Mouse (Mus musculus): ENCODE results near the gene Eif4b. TPM values are rescaled to one million over a fixed set of nuclear protein-coding genes. Genes with fewer than 3 reads are reported as not detected.

Eif4b gene
- total and polyA plus RNA-seq, 3 experiments, result 536 to 652 (median 555) TPM

- TF ChIP-seq CTCF (conservative IDR thresholded peaks at IDR 0.05 in 1 of 2, IDR thresholded peaks at IDR 0.05 in 1 of 2; ENCODE audit: low read depth in 2 of 2, low read length in 2 of 2), result no peak
- no peak for TF ChIP-seq ZNF384 (IDR thresholded peaks at IDR 0.05; ENCODE audit: low read depth, low read length)
- TF ChIP-seq BHLHE40 (IDR thresholded peaks at IDR 0.05; ENCODE audit: low read depth, low read length), result no peak
- no peak for TF ChIP-seq CHD2 (IDR thresholded peaks at IDR 0.05; ENCODE audit: low read length)
These were observed 49.7 kb upstream of the Eif4b start (continued) for GRCm38 (mm10) chr15:102023888-102024287.

GRCm38 (mm10) chr15:102025136-102025872, 48.3 kb upstream of the Eif4b start:
- peaks cover 69% of the 10 kb centered on the region for H3K27me3 ChIP-seq (replicated peaks)
- no peak overlapping the region for H3K4me2 ChIP-seq (ENCODE audit: insufficient read depth, low read depth, poor library complexity, severe bottlenecking)
- no peak for DNase-seq (ENCODE audit: extremely low read depth)
- no peak for TF ChIP-seq NELFE (IDR thresholded peaks at IDR 0.05; ENCODE audit: low read depth, low read length)
- TF ChIP-seq ELF1 (IDR thresholded peaks at IDR 0.05; ENCODE audit: low read depth, low read length), result no peak
- TF ChIP-seq POLR2A (IDR thresholded peaks at IDR 0.05; ENCODE audit: low read depth, low read length), result no peak
- no peak for TF ChIP-seq KAT2A (IDR thresholded peaks at IDR 0.05; ENCODE audit: insufficient replicate concordance, low read length)
- TF ChIP-seq ZKSCAN1 (IDR thresholded peaks at IDR 0.05; ENCODE audit: borderline replicate concordance, low read depth, low read length), result no peak
- no peak for TF ChIP-seq MYC (IDR thresholded peaks at IDR 0.05; ENCODE audit: low read depth, low read length)
- TF ChIP-seq NRF1 (IDR thresholded peaks at IDR 0.05; ENCODE audit: low read depth, low read length), result no peak
- no peak for TF ChIP-seq MEF2A (IDR thresholded peaks at IDR 0.05; ENCODE audit: borderline replicate concordance, low read depth, low read length)
- TF ChIP-seq POLR2AphosphoS2 (IDR thresholded peaks at IDR 0.05; ENCODE audit: low read depth, low read length), result no peak
- no peak for TF ChIP-seq SMC3 (IDR thresholded peaks at IDR 0.05; ENCODE audit: low read depth, low read length)
- TF ChIP-seq CTCF (conservative IDR thresholded peaks at IDR 0.05 in 1 of 2, IDR thresholded peaks at IDR 0.05 in 1 of 2; ENCODE audit: low read depth in 2 of 2, low read length in 2 of 2), result no peak
- no peak for TF ChIP-seq TCF12 (IDR thresholded peaks at IDR 0.05; ENCODE audit: low read depth, low read length)
- in situ Hi-C loops (cut with MboI; ENCODE audit: low pct_ligation_motif_present, low pct_unique_long_range_greater_than_20kb, low sequenced_read_pairs), result no loop called here
- no peak overlapping the region for H3K4me3 ChIP-seq (replicated peaks in 1 of 3; ENCODE audit: low read depth in 2 of 3, low read length in 2 of 3, poor library complexity in 1 of 3)
- peaks cover 3 to 9% of the 10 kb centered on the region in 2 experiments for H3K4me1 ChIP-seq (ENCODE audit: control insufficient read depth in 1 of 2, insufficient read depth in 2 of 2)
- H3K27ac ChIP-seq (ENCODE audit: insufficient read depth, low read depth), result no peak overlapping the region
- H3K36me3 ChIP-seq (replicated peaks in 1 of 2; ENCODE audit: control insufficient read depth in 1 of 2, insufficient read depth in 1 of 2, low read length in 1 of 2), result no peaks in the 10 kb centered on the region
- dilution Hi-C loops (cut with MboI; ENCODE audit: extremely low pct_ligation_motif_present, extremely low pct_unique_long_range_greater_than_20kb, low sequenced_read_pairs), result no loop called here
- no peaks in the 10 kb centered on the region for H3K9me3 ChIP-seq (replicated peaks; ENCODE audit: low read length)
- no peaks in the 10 kb centered on the region for H3K79me2 ChIP-seq (replicated peaks; ENCODE audit: control insufficient read depth, extremely low read depth, insufficient read depth, poor library complexity, severe bottlenecking)
- H3K9ac ChIP-seq (ENCODE audit: insufficient read depth, low read depth), result no peak overlapping the region

GRCm38 (mm10) chr15:102026430-102026829, 47.1 kb upstream of the Eif4b start:
- Histone ChIP-seq H3K27me3 (replicated peaks) (peaks cover 80% of the 10 kb centered on the region), H3K9ac (ENCODE audit: insufficient read depth, low read depth) (no peak overlapping the region), H3K79me2 (replicated peaks; ENCODE audit: control insufficient read depth, extremely low read depth, insufficient read depth, poor library complexity, severe bottlenecking) (no peaks in the 10 kb centered on the region), H3K36me3 (replicated peaks in 1 of 2; ENCODE audit: control insufficient read depth in 1 of 2, insufficient read depth in 1 of 2, low read length in 1 of 2) (no peaks in the 10 kb centered on the region), H3K27ac (ENCODE audit: insufficient read depth, low read depth) (no peak overlapping the region), H3K9me3 (replicated peaks; ENCODE audit: low read length) (no peaks in the 10 kb centered on the region), H3K4me1 (ENCODE audit: control insufficient read depth in 1 of 2, insufficient read depth in 2 of 2) (peaks cover 3 to 9% of the 10 kb centered on the region in 2 experiments), H3K4me2 (ENCODE audit: insufficient read depth, low read depth, poor library complexity, severe bottlenecking) (no peak overlapping the region), H3K4me3 (replicated peaks in 1 of 3; ENCODE audit: low read depth in 2 of 3, low read length in 2 of 3, poor library complexity in 1 of 3) (no peak overlapping the region)
- DNase-seq (ENCODE audit: extremely low read depth), result no peak
- TF ChIP-seq HCFC1 (IDR thresholded peaks at IDR 0.05; ENCODE audit: low read depth, low read length) (no peak), EP300 (IDR thresholded peaks at IDR 0.05; ENCODE audit: low read length) (no peak), ELF1 (IDR thresholded peaks at IDR 0.05; ENCODE audit: low read depth, low read length) (no peak)
- dilution Hi-C loops (cut with MboI; ENCODE audit: extremely low pct_ligation_motif_present, extremely low pct_unique_long_range_greater_than_20kb, low sequenced_read_pairs) (no loop called here), in situ Hi-C loops (cut with MboI; ENCODE audit: low pct_ligation_motif_present, low pct_unique_long_range_greater_than_20kb, low sequenced_read_pairs) (no loop called here)
